Mouse (Mus musculus) right cerebral cortex, postnatal 36 days (tissue): Measurements from ENCODE around the gene Dennd6b.

Experiments used
- DNase-seq, 2 experiments: peaks; one replicate each; pipeline ENCODE4 v3.0.0; 2022; ENCODE audit warnings: low spot score in 2 of 2, mixed read lengths in 1 of 2

Gene Dennd6b

GRCm38 (mm10) chr15:89196313-89196706, at the start of gene Dennd6b:
Gene Dennd6b, minus strand, starts transcription at chr15:89196496.
- DNase-seq = peak; percentile 94 to 96

- DNase-seq = no peak
Observed at GRCm38 (mm10) chr15:89241025-89241424, 44.7 kb upstream of the Dennd6b start.

- no peak for DNase-seq
Observed at GRCm38 (mm10) chr15:89239751-89240392, 43.6 kb upstream of the Dennd6b start.

GRCm38 (mm10) chr15:89234052-89234451, 37.8 kb upstream of the Dennd6b start:
- DNase-seq = no peak

GRCm38 (mm10) chr15:89233586-89233985, 37.3 kb upstream of the Dennd6b start:
- DNase-seq = no peak

- no peak for DNase-seq
Observed at GRCm38 (mm10) chr15:89215611-89216233, 19.4 kb upstream of the Dennd6b start.

GRCm38 (mm10) chr15:89214953-89215352, 18.7 kb upstream of the Dennd6b start:
- DNase-seq = no peak

- no peak for DNase-seq
Observed at GRCm38 (mm10) chr15:89213517-89213916, 17.2 kb upstream of the Dennd6b start.

GRCm38 (mm10) chr15:89212495-89212894, 16.2 kb upstream of the Dennd6b start:
- DNase-seq = no peak

- peak in 1 of 2 experiments; percentile 14 for DNase-seq
Observed at GRCm38 (mm10) chr15:89211716-89212461, 15.6 kb upstream of the Dennd6b start.

GRCm38 (mm10) chr15:89210915-89211715, 14.8 kb upstream of the Dennd6b start, which contains the start of gene Ppp6r2:
Gene Ppp6r2, plus strand, starts transcription at chr15:89211553.
- peak; percentile 59 to 70 for DNase-seq

- DNase-seq = peak; percentile 46 to 50
Observed at GRCm38 (mm10) chr15:89209886-89210761, 13.8 kb upstream of the Dennd6b start.

GRCm38 (mm10) chr15:89207457-89207856, 11.2 kb upstream of the Dennd6b start:
- no peak for DNase-seq

GRCm38 (mm10) chr15:89197056-89197455, 760 bp upstream of the Dennd6b start:
- no peak for DNase-seq

GRCm38 (mm10) chr15:89195690-89196312, 495 bp downstream of the Dennd6b start:
- peak; percentile 81 to 86 for DNase-seq

GRCm38 (mm10) chr15:89195261-89195681, 1.0 kb downstream of the Dennd6b start:
- DNase-seq = no peak

- no peak for DNase-seq
Observed at GRCm38 (mm10) chr15:89184937-89185227, 11.4 kb downstream of the Dennd6b start.

GRCm38 (mm10) chr15:89184141-89184936, 12.0 kb downstream of the Dennd6b start:
- no peak for DNase-seq

GRCm38 (mm10) chr15:89182842-89183241, 13.5 kb downstream of the Dennd6b start:
- no peak for DNase-seq

- DNase-seq = no peak
Observed at GRCm38 (mm10) chr15:89182328-89182741, 14.0 kb downstream of the Dennd6b start.
